Mouse (Mus musculus) left cerebral cortex, postnatal 14 days (tissue): Measurements from ENCODE around the gene Hist1h2ae. TPM values are rescaled to one million over a fixed set of nuclear protein-coding genes. Genes with fewer than 3 reads are reported as not detected.
"Not testable (repeated sequence)": the region's sequence is repeated elsewhere in the genome, so short reads cannot be mapped to it uniquely, and the experiment has no call there.

Source experiments
- DNase-seq, 2 experiments: peaks; one replicate each; pipeline ENCODE4 v3.0.0; 2021 to 2022; ENCODE audit warnings: low spot score in 2 of 2, mixed read lengths in 1 of 2
- intact Hi-C: fragments of 180-260 bp; cut with DNase I; formaldehyde crosslinking; loops from one replicate; pipeline ENCODE4 v1.15.1; 2025
- total RNA-seq, 2 experiments: library from RNA; stranded (reverse); gene quantifications; 2 replicates each; pipeline ENCODE4 v1.2.3; 2021

Hist1h2ae gene
- total RNA-seq, 2 experiments from 2014 or later = 8.2 to 10.1 TPM

- intact Hi-C loops = no loop called here
- DNase-seq = no peak
These were observed 20.3 kb downstream of the Hist1h2ae start for GRCm38 (mm10) chr13:23550761-23551145.

DNA sequence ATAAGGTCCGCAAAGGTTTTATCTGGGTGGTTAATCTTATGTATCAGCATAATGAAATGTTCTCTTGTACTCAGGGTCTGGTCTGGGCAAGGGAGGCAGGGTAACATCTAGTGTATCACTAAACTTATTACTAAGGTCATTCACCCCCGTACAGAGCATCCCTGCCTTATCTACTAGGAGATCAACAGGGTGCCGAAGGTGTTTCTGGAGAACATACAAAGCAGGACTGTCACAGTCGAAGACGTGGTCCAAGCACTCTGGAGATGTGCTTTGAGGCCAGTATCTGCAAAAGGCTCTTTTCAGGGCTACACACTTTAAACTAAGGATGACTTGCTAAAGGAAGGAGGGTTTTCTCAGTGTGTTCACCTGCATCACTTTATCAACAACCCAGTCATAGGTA is 24.3 kb downstream of the Hist1h2ae start:
- intact Hi-C loops = no loop called here
- DNase-seq = no peak

- intact Hi-C loops, DNase-seq: not testable (repeated sequence)
These were observed 26.3 kb downstream of the Hist1h2ae start for GRCm38 (mm10) chr13:23544787-23545120.

GRCm38 (mm10) chr13:23543965-23544786 is 26.8 kb downstream of the Hist1h2ae start, which contains the start of gene Hist1h3f:
Hist1h3f (plus strand) TSS chr13:23544052.
- DNase-seq = peak; percentile 84 to 96
- intact Hi-C loops = no loop called here

DNA sequence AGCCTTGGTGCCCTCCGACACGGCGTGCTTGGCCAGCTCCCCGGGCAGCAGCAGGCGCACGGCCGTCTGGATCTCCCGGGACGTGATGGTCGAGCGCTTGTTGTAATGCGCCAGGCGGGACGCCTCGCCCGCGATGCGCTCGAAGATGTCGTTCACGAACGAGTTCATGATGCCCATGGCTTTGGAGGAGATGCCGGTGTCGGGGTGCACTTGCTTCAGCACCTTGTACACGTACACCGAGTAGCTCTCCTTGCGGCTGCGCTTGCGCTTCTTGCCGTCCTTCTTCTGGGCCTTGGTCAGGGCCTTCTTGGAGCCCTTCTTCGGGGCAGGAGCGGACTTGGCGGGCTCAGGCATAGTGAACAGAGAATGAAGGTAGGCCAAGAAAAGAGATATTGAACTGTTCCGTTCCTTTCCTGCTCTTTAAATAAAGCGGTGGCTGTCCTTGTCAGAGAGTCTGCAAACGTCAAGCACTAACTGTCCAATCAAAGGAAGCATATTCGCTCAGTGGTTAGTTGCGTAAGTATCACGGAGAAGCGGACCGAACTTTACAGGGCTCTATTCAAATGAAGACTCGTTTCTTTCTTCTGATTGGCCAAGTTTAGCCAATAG is 27.9 kb downstream of the Hist1h2ae start, which contains the start of gene Hist1h2bh:
TSS of gene Hist1h2bh (minus strand) at position 394 of the 609 bp plus-strand sequence.
- intact Hi-C loops = not testable (repeated sequence)
- DNase-seq = peak; percentile 77 to 83

GRCm38 (mm10) chr13:23542225-23542980 is 28.6 kb downstream of the Hist1h2ae start:
- DNase-seq, intact Hi-C loops: not testable (repeated sequence)

DNA sequence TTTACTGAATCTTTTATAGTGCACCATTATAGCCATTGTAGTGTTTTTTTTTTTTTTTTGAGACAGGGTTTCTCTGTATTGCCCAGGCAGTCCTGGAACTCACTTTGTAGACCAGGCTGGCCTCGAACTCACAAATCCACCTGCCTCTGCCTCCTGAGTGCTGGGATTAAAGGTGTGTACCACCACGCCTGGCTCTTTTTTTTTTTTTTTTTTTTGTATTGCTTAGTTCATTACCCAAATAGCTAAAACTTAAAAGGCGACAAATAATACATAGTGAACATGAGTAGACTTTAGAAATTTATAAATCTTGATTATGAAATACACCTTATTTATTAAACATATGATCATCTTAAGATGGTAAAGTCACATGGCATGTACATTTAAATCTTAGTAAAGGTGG is 29.5 kb downstream of the Hist1h2ae start:
- intact Hi-C loops = no loop called here

GRCm38 (mm10) chr13:23539821-23540220 is 31.2 kb downstream of the Hist1h2ae start:
- intact Hi-C loops = loop anchor here (10.0 kb wide), 1 partner anchor 1825 kb away; the partner anchor contains the start of genes Hist1h2ai, Hist1h2bl and Hist1h3h
- DNase-seq = not testable (repeated sequence)

More for the DNA sequence above, 29.5 kb downstream of the Hist1h2ae start:
- DNase-seq = no peak

DNA sequence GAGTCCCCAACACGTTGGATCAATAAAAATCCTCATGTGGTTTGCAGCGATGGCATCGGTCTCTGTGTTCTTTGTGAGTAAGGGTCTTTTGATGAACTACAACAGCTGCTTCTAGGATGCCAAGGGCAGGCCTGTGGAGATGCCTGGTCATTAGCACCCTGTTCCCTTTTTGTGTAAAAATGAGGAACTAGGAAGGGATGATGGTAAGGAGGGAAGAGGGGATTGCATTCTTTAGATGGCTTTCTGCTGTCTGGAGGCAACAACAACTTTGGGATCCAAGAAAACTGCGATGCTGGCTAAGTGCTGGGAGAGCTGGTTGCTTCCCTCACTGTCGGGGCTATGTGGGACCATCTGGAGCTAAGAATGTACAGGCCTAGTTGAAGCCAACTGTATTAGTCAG is 32.8 kb downstream of the Hist1h2ae start:
- intact Hi-C loops = loop anchor here (10.0 kb wide), 1 partner anchor 1823 kb away; the partner anchor contains the start of genes Hist1h2ai, Hist1h2bl and Hist1h3h
- DNase-seq = no peak

DNA sequence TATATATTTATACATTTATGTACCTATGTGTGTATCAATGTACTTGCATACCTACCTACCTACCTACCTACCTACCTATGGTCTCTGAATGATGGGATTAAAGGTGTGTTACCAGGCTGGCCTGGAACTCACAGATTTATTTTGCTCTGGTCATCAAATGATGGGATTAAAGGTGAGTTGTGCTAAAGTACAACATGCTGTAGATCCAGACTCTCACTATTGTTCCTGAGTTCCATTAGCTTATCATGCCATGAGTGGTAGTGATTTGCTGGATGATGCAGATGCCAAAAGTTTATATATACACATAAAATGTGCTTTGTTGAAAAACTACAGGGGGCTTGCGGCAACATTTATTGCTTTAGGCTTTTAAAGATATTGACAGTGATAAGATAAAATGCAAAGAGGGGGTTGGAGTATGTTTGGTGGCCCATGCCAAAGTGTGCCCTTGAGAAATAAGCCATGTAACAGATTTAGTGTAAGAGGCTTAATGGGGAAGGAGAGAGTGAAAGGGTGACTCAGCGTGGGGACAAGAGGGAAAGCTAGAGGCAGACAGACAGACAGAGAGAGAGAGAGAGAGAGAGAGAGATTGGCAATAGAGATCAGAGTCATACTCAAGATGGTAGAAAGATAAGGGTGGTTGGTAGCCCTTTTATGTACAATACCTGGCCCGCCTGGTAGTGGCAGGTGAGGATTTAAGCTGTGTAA is 33.9 kb downstream of the Hist1h2ae start:
- intact Hi-C loops = loop anchor here (10.0 kb wide), 1 partner anchor 1822 kb away; the partner anchor contains the start of genes Hist1h2ai, Hist1h2bl and Hist1h3h
- DNase-seq = no peak

- DNase-seq = no peak
- intact Hi-C loops = loop anchor here (10.0 kb wide), 1 partner anchor 1821 kb away; the partner anchor contains the start of genes Hist1h2ai, Hist1h2bl and Hist1h3h
These were observed 34.8 kb downstream of the Hist1h2ae start for GRCm38 (mm10) chr13:23536076-23536822.

- DNase-seq = peak; percentile 95 to 97
- intact Hi-C loops = loop anchor here (10.0 kb wide), 1 partner anchor 1821 kb away; the partner anchor contains the start of genes Hist1h2ai, Hist1h2bl and Hist1h3h
These were observed 35.6 kb downstream of the Hist1h2ae start, which contains the start of gene Hist1h3g for GRCm38 (mm10) chr13:23535137-23536075. Hist1h3g (plus strand) TSS chr13:23535422.

GRCm38 (mm10) chr13:23534368-23535131 is 36.5 kb downstream of the Hist1h2ae start:
- intact Hi-C loops = loop anchor here (5.0 to 10.0 kb wide), 2 partner anchors 1492 to 1820 kb away; partner anchors contain the start of genes Hist1h2ag, Hist1h2ai, Hist1h2bj and Hist1h2bl
- DNase-seq = no peak

GRCm38 (mm10) chr13:23533560-23534367 is 37.3 kb downstream of the Hist1h2ae start, which contains the start of gene Hist1h2af:
Hist1h2af (plus strand) TSS chr13:23533906.
- DNase-seq = peak; percentile 80 to 84
- intact Hi-C loops = loop anchor here (5.0 to 10.0 kb wide), 2 partner anchors 1491 to 1819 kb away; partner anchors contain the start of genes Hist1h2ag, Hist1h2ai, Hist1h2bj and Hist1h2bl
